Mouse (Mus musculus) mammary gland, adult 2 months (tissue): ENCODE measurements around the gene Olfr1111. TPM values are rescaled to one million over a fixed set of nuclear protein-coding genes. Genes with fewer than 3 reads are reported as not detected.

Experiments
- polyA plus RNA-seq: library from polyadenylated mRNA; depleted of rRNA; stranded (reverse); fragments of >200 nt; gene quantifications from 2 replicates; pipeline ENCODE4 v1.2.3, GENCODE M21; 2012; ENCODE audit warnings: low replicate concordance; rRNA removed

Gene Olfr1111
- polyA plus RNA-seq = not detected in 2 replicates

DNA sequence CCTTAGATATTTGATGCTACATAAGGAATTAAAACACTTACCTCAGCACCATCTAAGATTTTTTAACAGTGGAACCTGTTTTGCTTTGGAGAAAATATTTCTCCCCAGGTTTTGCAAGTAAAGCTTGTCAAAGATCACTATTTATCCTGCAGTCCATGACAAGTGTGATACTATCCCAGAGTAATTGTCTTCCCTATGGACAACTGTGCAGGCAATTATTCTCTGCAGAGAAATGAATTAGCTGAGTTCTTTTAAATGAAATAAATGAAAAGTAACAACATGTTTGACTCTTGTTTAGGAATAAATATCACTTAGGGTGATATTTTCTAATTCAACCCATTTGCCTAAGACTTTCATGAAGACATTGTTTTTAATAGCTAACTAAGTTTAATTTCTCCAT, at the start of gene Olfr1111:
TSS of gene Olfr1111 (minus strand) at position 101 of the 400 bp plus-strand sequence.

GRCm38 (mm10) chr2:87187498-87187897, 35.1 kb upstream of the Olfr1111 start, which contains the start of gene Olfr1112:
Gene Olfr1112, plus strand, starts transcription at chr2:87187798.

DNA sequence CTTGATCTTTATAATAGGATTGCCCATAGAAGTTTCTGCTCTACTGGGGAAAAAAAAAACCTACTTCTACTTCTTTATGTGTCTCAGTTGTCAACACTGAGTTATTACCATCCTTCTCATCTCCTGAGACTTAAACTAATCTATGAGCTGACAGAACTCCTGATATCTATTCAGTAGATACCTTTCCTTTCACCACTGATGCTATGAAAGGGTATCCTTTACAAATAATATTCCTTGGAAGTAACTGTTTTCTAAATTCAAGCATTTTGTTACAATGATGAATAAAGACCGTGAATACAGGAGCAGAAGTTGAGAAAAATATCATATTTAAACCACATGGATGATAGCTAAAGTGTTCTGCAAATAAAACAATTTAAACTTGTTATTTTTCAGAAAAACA, 12.2 kb downstream of the Olfr1111 start, which contains the start of gene Olfr1110:
TSS of gene Olfr1110 (minus strand) at position 101 of the 400 bp plus-strand sequence.

DNA sequence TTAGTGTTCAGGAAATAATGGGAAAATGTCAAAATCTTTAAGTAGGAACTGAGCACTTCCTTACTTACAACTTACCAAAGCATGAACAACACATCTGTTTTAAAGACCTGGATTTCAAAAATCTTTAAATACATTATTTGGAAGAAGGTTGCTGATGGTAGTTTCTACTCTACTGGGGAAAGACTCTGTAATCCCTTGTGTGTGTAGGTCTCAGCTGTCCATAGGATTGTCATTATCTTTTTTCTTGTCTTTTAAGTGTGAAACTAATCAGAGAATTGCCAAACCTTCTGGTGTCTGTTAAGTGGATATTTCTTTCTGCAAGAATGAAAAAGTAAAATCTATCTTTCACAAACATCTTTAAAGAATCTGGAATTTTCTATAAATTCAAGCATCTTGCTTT, 38.0 kb downstream of the Olfr1111 start, which contains the start of gene Olfr259:
TSS of gene Olfr259 (minus strand) at position 101 of the 400 bp plus-strand sequence.

Other genes starting within 250 kb of the Olfr1111 start
- not detected in 2 replicates for gene Olfr1098, start 228.1 kb downstream of the Olfr1111 start, polyA plus RNA-seq
- gene Olfr1099, start 191.9 kb downstream of the Olfr1111 start, polyA plus RNA-seq = not detected in 2 replicates
- gene Olfr1100, start 172.7 kb downstream of the Olfr1111 start, polyA plus RNA-seq = not detected in 2 replicates
- gene Olfr1101, start 161.4 kb downstream of the Olfr1111 start, polyA plus RNA-seq = not detected in 2 replicates
- not detected in 2 replicates for gene Olfr1102, start 154.2 kb downstream of the Olfr1111 start, polyA plus RNA-seq
- gene Olfr1104, start 125.5 kb downstream of the Olfr1111 start, polyA plus RNA-seq = not detected in 2 replicates
- gene Olfr1105, start 116.1 kb downstream of the Olfr1111 start, polyA plus RNA-seq = not detected in 2 replicates
- not detected in 2 replicates for gene Olfr1106, start 100.4 kb downstream of the Olfr1111 start, polyA plus RNA-seq
- gene Olfr1107, start 76.8 kb downstream of the Olfr1111 start, polyA plus RNA-seq = not detected in 2 replicates
- gene Olfr1109, start 56.6 kb downstream of the Olfr1111 start, polyA plus RNA-seq = not detected in 2 replicates
- not detected in 2 replicates for gene Olfr259, start 38.1 kb downstream of the Olfr1111 start, polyA plus RNA-seq
- gene Olfr1110, start 12.3 kb downstream of the Olfr1111 start, polyA plus RNA-seq = not detected in 2 replicates
- gene Olfr1112, start 35.2 kb upstream of the Olfr1111 start, polyA plus RNA-seq = not detected in 2 replicates
- not detected in 2 replicates for gene Olfr1113, start 56.3 kb upstream of the Olfr1111 start, polyA plus RNA-seq
- gene Olfr1115, start 95.4 kb upstream of the Olfr1111 start, polyA plus RNA-seq = not detected in 2 replicates
- gene Olfr1116, start 114.9 kb upstream of the Olfr1111 start, polyA plus RNA-seq = not detected in 2 replicates
- gene Olfr1118, start 155.0 kb upstream of the Olfr1111 start, polyA plus RNA-seq = not detected in 2 replicates
- not detected in 2 replicates for gene Olfr1120, start 202.2 kb upstream of the Olfr1111 start, polyA plus RNA-seq
- gene Olfr1121, start 217.3 kb upstream of the Olfr1111 start, polyA plus RNA-seq = not detected in 2 replicates
- not detected in 2 replicates for gene Olfr1122, start 233.2 kb upstream of the Olfr1111 start, polyA plus RNA-seq